Mouse (Mus musculus) left cerebral cortex, adult 2 months (tissue): ENCODE data around the gene Gpr55. TPM values are rescaled to one million over a fixed set of nuclear protein-coding genes. Genes with fewer than 3 reads are reported as not detected.
A peak's percentile ranks its signal among the peaks of the same experiment; 100 is the strongest.

Experiments
- DNase-seq, 2 experiments: peaks; one replicate each; pipeline ENCODE4 v3.0.0; 2021 to 2022; ENCODE audit warnings: low spot score in 2 of 2, mixed read lengths in 1 of 2; ENCODE audit errors: extremely low spot score in 1 of 2
- H3K27ac ChIP-seq: fragments of 200-600 bp; 2 replicates; pipeline ENCODE4 v1.8.1; 2022
- H3K4me3 ChIP-seq: fragments of 200-600 bp; 2 replicates; pipeline ENCODE4 v1.8.1; 2022
- CTCF ChIP-seq: fragments of 200-600 bp; IDR thresholded peaks from 2 replicates; pipeline ENCODE4 v1.8.1; 2022; ENCODE audit warnings: antibody characterized with exemption, mild to moderate bottlenecking, moderate library complexity
- intact Hi-C: fragments of 180-260 bp; cut with DNase I; formaldehyde crosslinking; loops from one replicate; pipeline ENCODE4 v1.15.1; 2025
- total RNA-seq, 2 experiments: library from RNA; stranded (reverse); gene quantifications; 2 replicates each; pipeline ENCODE4 v1.2.3; 2021

The Gpr55 gene
- total RNA-seq, 2 experiments from 2014 or later: 0.09 to 0.14 TPM

- no peak for DNase-seq
- intact Hi-C loops: loop anchor here (1.0 to 5.0 kb wide), 4 partner anchors 25 to 103 kb away; partner anchors contain the start of genes 4933407L21Rik and Cab39
Observed at GRCm38 (mm10) chr1:85894748-85895360, 66.0 kb downstream of the Gpr55 start.

GRCm38 (mm10) chr1:85894231-85894747 lies 66.5 kb downstream of the Gpr55 start, which contains the start of gene Itm2c:
Gene Itm2c (plus strand): TSS chr1:85894281.
- peak; percentile 90 to 92 for DNase-seq
- TF ChIP-seq CTCF: no peak
- peak within 1 kb of the TSS; percentile 89 for H3K4me3 ChIP-seq
- intact Hi-C loops: loop anchor here (1.0 to 2.0 kb wide), 3 partner anchors 24 to 41 kb away; partner anchors contain the start of gene 4933407L21Rik
- H3K27ac ChIP-seq: peak within 1 kb of the TSS; percentile 94

More at GRCm38 (mm10) chr1:85894748-85895360, 66.0 kb downstream of the Gpr55 start:
- H3K4me3 ChIP-seq: peak overlapping the region; percentile 89
- H3K27ac ChIP-seq: peak overlapping the region; percentile 94
- TF ChIP-seq CTCF: no peak

Other genes starting within 250 kb of the Gpr55 start
- gene A630001G21Rik, start 182.4 kb downstream of the Gpr55 start, total RNA-seq: not detected
- gene Cab39, start 167.6 kb downstream of the Gpr55 start, total RNA-seq: 100 to 1,000 TPM; 149 to 175 TPM
- gene Itm2c, start 66.7 kb downstream of the Gpr55 start, total RNA-seq: 100 to 1,000 TPM; 714 to 742 TPM
- 1 to 10 TPM; 5.5 to 7.2 TPM for gene 4933407L21Rik, start 32.5 kb downstream of the Gpr55 start, total RNA-seq
- gene Spata3, start 55.8 kb upstream of the Gpr55 start, total RNA-seq: under 1 TPM; 0.61 to 0.75 TPM
- gene 2810459M11Rik, start 84.9 kb upstream of the Gpr55 start, total RNA-seq: 1 to 10 TPM; 7.1 to 7.6 TPM
- gene Psmd1, start 103.4 kb upstream of the Gpr55 start, total RNA-seq: 100 to 1,000 TPM; 107 to 115 TPM
- gene Htr2b, start 151.0 kb upstream of the Gpr55 start, total RNA-seq: under 1 TPM in 1 of 2 experiments, not detected in 1; 0.36 TPM
- gene Gm21972, start 172.6 kb upstream of the Gpr55 start, total RNA-seq: 1 to 10 TPM; 3.5 to 5.4 TPM
- gene Armc9, start 193.8 kb upstream of the Gpr55 start, total RNA-seq: 10 to 100 TPM; 36.9 to 44.8 TPM